Mouse (Mus musculus) C2C12 (cell line): ENCODE data around the gene Gm5751. TPM values are rescaled to one million over a fixed set of nuclear protein-coding genes. Genes with fewer than 3 reads are reported as not detected.

Source experiments
- H3K27me3 ChIP-seq: one replicate; pipeline ENCODE4 v1.6.1; 2011; ENCODE audit not compliant: control insufficient read depth, insufficient read depth, insufficient read length
- H3K36me3 ChIP-seq: one replicate; pipeline ENCODE4 v1.6.1; 2011; ENCODE audit not compliant: control insufficient read depth, insufficient read depth
- H3K4me3 ChIP-seq: one replicate; pipeline ENCODE4 v1.5.1; 2011; ENCODE audit warnings: mild to moderate bottlenecking, control low read depth; ENCODE audit not compliant: poor library complexity, insufficient read depth, severe bottlenecking
- H3K79me2 ChIP-seq: one replicate; pipeline ENCODE4 v1.6.1; 2011; ENCODE audit not compliant: control insufficient read depth, insufficient read depth
- H3K79me3 ChIP-seq: one replicate; pipeline ENCODE4 v1.6.1; 2011; ENCODE audit warnings: low read depth, control low read depth
- H3ac ChIP-seq: one replicate; pipeline ENCODE3; 2011; ENCODE audit warnings: low read depth; ENCODE audit not compliant: control insufficient read depth, insufficient read length
- CEBPB ChIP-seq: IDR thresholded peaks from one replicate; pipeline ENCODE4 v1.6.1; 2011; ENCODE audit warnings: low read depth, mild to moderate bottlenecking, control low read depth, moderate library complexity
- CTCF ChIP-seq: IDR thresholded peaks from one replicate; pipeline ENCODE4 v1.5.1; 2011; ENCODE audit not compliant: control insufficient read depth, insufficient read depth, insufficient read length
- FOSL1 ChIP-seq: IDR thresholded peaks from one replicate; pipeline ENCODE4 v1.8.0; 2011; ENCODE audit warnings: mild to moderate bottlenecking, low read length; ENCODE audit not compliant: poor library complexity, insufficient read depth, severe bottlenecking
- MAX ChIP-seq: IDR thresholded peaks from one replicate; pipeline ENCODE4 v1.6.1; 2011; ENCODE audit warnings: mild to moderate bottlenecking, control low read depth
- MYOD1 ChIP-seq: IDR thresholded peaks from one replicate; pipeline ENCODE4 v1.6.1; 2011; ENCODE audit warnings: low read depth; ENCODE audit not compliant: control insufficient read depth, insufficient read length
- MYOG ChIP-seq: IDR thresholded peaks from one replicate; pipeline ENCODE4 v1.6.1; 2011; ENCODE audit not compliant: control insufficient read depth, insufficient read length; ENCODE audit errors: extremely low read depth
- USF1 ChIP-seq: IDR thresholded peaks from one replicate; pipeline ENCODE4 v1.6.1; 2011; ENCODE audit warnings: low read depth, mild to moderate bottlenecking, control low read depth, moderate library complexity
- polyA plus RNA-seq: library from polyadenylated mRNA; unstranded; fragments of >200 nt; fragmentation: generic; extraction: Trizol; gene quantifications from one replicate; pipeline ENCODE4 v1.2.1, GENCODE M21; 2012; ENCODE audit warnings: missing spikeins

Gm5751 gene
- polyA plus RNA-seq, 1 experiment: not detected

DNA sequence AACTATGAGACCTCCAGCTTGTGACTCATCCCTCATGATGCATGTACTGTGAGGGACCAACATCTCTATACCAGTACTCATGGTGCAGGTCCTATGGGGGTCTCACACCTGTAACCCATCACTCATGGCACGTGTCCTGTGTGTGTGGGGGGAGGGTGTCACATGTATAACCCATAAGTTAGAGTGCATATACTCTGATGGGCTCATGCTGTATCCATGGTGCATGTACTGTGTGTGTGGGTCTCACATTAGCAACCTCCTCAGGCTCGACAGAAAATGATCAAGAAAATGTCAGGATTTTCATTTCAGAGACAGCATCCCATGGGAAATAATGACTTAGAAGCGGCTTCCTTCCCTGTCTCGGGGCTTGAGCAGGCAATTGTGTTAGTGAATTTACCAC lies 47.0 kb downstream of the Gm5751 start:
- no peak overlapping the region for H3ac ChIP-seq
- H3K79me3 ChIP-seq: no peaks in the 10 kb centered on the region
- TF ChIP-seq CTCF (no peak), USF1 (no peak), MYOG (no peak), FOSL1 (no peak), MYOD1 (no peak), CEBPB (no peak), MAX (no peak)
- H3K36me3 ChIP-seq: no peaks in the 10 kb centered on the region
- no peaks in the 10 kb centered on the region for H3K27me3 ChIP-seq
- H3K79me2 ChIP-seq: no peaks in the 10 kb centered on the region
- no peak overlapping the region for H3K4me3 ChIP-seq

- no peak overlapping the region for H3K4me3 ChIP-seq
- no peak overlapping the region for H3ac ChIP-seq
- no peaks in the 10 kb centered on the region for H3K79me2 ChIP-seq
- TF ChIP-seq MAX (no peak), CEBPB (no peak), USF1 (no peak), CTCF (no peak), MYOD1 (no peak), FOSL1 (no peak)
- H3K27me3 ChIP-seq: no peaks in the 10 kb centered on the region
- no peaks in the 10 kb centered on the region for H3K36me3 ChIP-seq
- no peaks in the 10 kb centered on the region for H3K79me3 ChIP-seq
Measured at GRCm38 (mm10) chrX:8921813-8922607, 48.0 kb downstream of the Gm5751 start.

DNA sequence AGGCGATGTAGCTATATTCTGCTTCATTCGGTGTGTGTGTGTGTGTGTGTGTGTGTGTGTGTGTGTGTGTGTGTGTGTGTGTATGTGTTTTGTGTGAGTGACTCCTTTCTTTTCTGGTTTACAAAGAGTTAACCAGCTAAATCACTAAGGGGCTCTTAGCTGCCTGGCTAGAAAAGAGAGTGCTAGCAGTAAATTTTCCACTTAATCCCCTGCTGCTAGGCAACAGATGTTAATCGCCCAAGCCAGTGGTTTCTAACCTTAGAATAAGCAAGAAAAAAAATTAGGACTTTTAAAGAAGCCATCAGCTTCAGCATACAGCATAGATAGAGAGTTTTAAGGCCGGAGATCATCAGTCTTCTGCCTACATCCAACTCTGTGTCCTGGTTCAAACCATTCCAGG lies 53.3 kb downstream of the Gm5751 start:
- H3ac ChIP-seq: no peak overlapping the region
- H3K79me2 ChIP-seq: no peaks in the 10 kb centered on the region
- H3K36me3 ChIP-seq: no peaks in the 10 kb centered on the region
- no peak overlapping the region for H3K4me3 ChIP-seq
- no peaks in the 10 kb centered on the region for H3K27me3 ChIP-seq
- TF ChIP-seq MYOG: no peak
- no peaks in the 10 kb centered on the region for H3K79me3 ChIP-seq

Other genes with a start within 250 kb of the Gm5751 start
- gene Ssxb8, start 183.4 kb upstream of the Gm5751 start, polyA plus RNA-seq: not detected
- gene Ssx9, start 125.8 kb upstream of the Gm5751 start, polyA plus RNA-seq: not detected
- gene Ssxb5, start 70.6 kb upstream of the Gm5751 start, polyA plus RNA-seq: not detected
- not detected for gene Gm6592, start 30.3 kb upstream of the Gm5751 start, polyA plus RNA-seq
- 2.7 TPM for gene B630019K06Rik, start 18.1 kb downstream of the Gm5751 start, polyA plus RNA-seq
- gene Fthl17b, start 88.7 kb downstream of the Gm5751 start, polyA plus RNA-seq: not detected
- not detected for gene Fthl17c, start 102.3 kb downstream of the Gm5751 start, polyA plus RNA-seq
- gene Fthl17d, start 112.5 kb downstream of the Gm5751 start, polyA plus RNA-seq: 0.08 TPM
- not detected for gene Fthl17e, start 159.2 kb downstream of the Gm5751 start, polyA plus RNA-seq
- gene Fthl17f, start 188.8 kb downstream of the Gm5751 start, polyA plus RNA-seq: 0.04 TPM
- not detected for gene 4930402K13Rik, start 230.3 kb downstream of the Gm5751 start, polyA plus RNA-seq